Mouse (Mus musculus): Measurements from ENCODE around the gene Cpxcr1. TPM values are rescaled to one million over a fixed set of nuclear protein-coding genes. Genes with fewer than 3 reads are reported as not detected.

Cpxcr1 gene
- polyA plus RNA-seq (2015; fragmentation: Nextera tagmentation; extraction: Ambion mirVana) = not detected in 2 replicates

GRCm38 (mm10) chrX:116448644-116449043 lies at the start of gene Cpxcr1:
Gene Cpxcr1 (plus strand): TSS chrX:116448944.
- H3K27me3 ChIP-seq = no peaks in the 10 kb centered on the region
- H3K4me2 ChIP-seq = no peak within 1 kb of the TSS
- no peaks in the 10 kb centered on the region for H3K9me3 ChIP-seq (replicated peaks)
- no peak within 1 kb of the TSS for H3K27ac ChIP-seq
- H3K36me3 ChIP-seq = no peaks in the 10 kb centered on the region
- H3K9ac ChIP-seq = no peak within 1 kb of the TSS
- H3K4me3 ChIP-seq = no peak within 1 kb of the TSS
- no peak for ATAC-seq (replicated peaks; ENCODE audit: insufficient number of reproducible peaks, insufficient read depth, low FRiP score, low read depth)
- H3K4me1 ChIP-seq (replicated peaks) = no peaks in the 10 kb centered on the region

Other genes with a start within 250 kb of the Cpxcr1 start
- not detected in 2 replicates for gene H2afb2, start 232.2 kb downstream of the Cpxcr1 start, polyA plus RNA-seq (2015; fragmentation: Nextera tagmentation; extraction: Ambion mirVana)